Mouse (Mus musculus): ENCODE measurements around the gene Fam171a2. TPM values are rescaled to one million over a fixed set of nuclear protein-coding genes. Genes with fewer than 3 reads are reported as not detected.

Fam171a2 gene
- polyA plus RNA-seq, 1 experiment from 2014 or later: 18.4 TPM

DNA sequence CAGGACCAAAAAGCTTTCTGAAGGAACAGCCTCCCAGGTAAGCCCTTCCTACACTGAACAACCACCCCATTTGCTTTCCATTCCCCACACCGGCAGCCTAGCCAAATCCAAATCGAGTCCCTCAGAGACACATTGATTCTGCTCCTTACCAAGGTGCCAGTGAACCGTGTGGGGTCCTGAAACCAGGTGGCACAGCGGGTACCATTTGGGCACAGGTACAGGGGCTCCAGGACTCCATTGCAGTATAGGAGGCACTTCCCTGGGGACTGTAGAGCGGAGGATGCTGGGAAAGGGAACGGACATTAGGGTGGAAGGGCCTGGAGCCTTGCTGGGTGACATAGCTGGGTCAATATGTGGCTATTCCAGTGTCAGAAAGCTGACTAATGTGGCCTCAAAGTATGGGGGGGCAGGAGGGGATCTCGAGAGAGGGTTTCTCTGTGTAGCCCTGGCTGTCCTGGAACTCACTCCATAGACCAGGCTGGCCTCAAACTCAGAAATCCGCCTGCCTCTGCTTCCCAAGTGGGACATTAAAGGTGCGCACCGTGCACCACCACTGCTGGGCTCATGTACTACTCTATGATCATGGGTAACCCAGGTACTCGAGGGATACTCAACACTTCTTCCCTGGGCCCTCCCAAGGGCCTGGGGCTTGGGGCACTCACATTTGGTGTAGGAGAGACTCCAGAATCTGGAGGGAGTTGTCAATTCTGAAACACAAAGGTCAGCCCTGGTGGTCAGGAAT, 41.8 kb downstream of the Fam171a2 start:
- WGBS: 89% methylated on average over 11 of the region's 11 CpGs
- Histone ChIP-seq H3K4me3 (replicated peaks) (peak overlapping the region; percentile 81), H3K27ac (no peak overlapping the region), H3K9ac (replicated peaks) (peak overlapping the region; percentile 90), H3K4me2 (replicated peaks) (peak overlapping the region; percentile 89), H3K27me3 (peaks cover 3% of the 10 kb centered on the region; the same call in 1 of the 2 replicates), H3K4me1 (replicated peaks) (peaks cover 44% of the 10 kb centered on the region), H3K9me3 (no peaks in the 10 kb centered on the region), H3K36me3 (peaks cover 42% of the 10 kb centered on the region)
- no peak for ATAC-seq

DNA sequence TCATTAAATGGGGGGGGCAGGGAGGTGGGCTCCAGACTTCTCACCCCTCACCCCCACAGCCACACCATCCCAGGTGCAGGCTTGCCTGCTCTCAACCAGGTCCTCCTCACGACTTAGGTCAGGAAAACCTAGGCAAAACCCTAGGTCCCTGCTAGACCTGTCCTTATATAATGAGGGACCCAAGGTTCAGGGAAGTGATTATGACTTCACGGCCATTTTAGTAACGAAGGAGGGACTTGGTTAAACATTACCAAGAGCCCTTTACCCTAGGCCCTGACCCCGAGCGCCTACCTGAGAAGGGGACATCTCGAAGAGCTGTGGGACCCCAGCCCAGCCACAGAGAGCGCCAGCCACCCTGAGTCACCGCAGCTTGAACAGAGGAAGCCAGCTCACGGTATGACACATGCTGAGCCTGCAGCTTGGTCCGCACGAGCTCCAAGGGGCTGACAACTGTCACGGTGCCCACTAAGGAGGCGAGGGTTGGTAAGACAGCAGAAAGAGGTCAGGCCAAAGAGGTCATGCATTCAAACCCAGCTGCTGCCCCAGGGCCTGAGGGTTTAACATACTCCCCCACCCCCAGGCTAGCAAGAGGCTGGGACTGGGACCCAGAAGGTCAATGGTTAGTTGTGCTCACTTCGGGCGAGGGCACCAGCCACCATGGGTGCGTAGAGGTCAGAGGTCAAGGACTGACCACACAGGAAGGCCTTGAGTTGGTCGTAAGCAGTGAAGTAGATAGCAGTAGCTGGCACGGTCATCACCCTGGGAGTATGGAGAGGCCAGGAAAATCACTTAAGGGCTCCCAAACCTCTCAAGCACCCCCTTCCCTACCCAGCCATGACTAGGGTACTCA, 43.1 kb downstream of the Fam171a2 start:
- Histone ChIP-seq H3K9ac (replicated peaks) (peak overlapping the region; percentile 21), H3K27me3 (peaks cover 15% of the 10 kb centered on the region), H3K36me3 (peaks cover 55% of the 10 kb centered on the region), H3K4me2 (replicated peaks) (peak overlapping the region; percentile 16; the same call in 1 of the 2 replicates), H3K4me1 (replicated peaks) (peaks cover 56% of the 10 kb centered on the region), H3K27ac (no peak overlapping the region), H3K9me3 (no peaks in the 10 kb centered on the region), H3K4me3 (replicated peaks) (no peak overlapping the region)
- no peak for ATAC-seq
- 84% methylated on average over 18 of the region's 18 CpGs for WGBS

- Histone ChIP-seq H3K9ac (replicated peaks) (no peak overlapping the region), H3K36me3 (peaks cover 61% of the 10 kb centered on the region), H3K27ac (no peak overlapping the region), H3K27me3 (peaks cover 21% of the 10 kb centered on the region), H3K4me1 (replicated peaks) (peaks cover 63% of the 10 kb centered on the region), H3K4me2 (replicated peaks) (no peak overlapping the region), H3K9me3 (no peaks in the 10 kb centered on the region), H3K4me3 (replicated peaks) (no peak overlapping the region)
- WGBS: 96% methylated on average over 11 of the region's 11 CpGs
- ATAC-seq: no peak
Observed at GRCm38 (mm10) chr11:102403657-102404056, 43.8 kb downstream of the Fam171a2 start.

GRCm38 (mm10) chr11:102401898-102402500, 45.5 kb downstream of the Fam171a2 start:
- Histone ChIP-seq H3K9me3 (no peaks in the 10 kb centered on the region), H3K4me3 (replicated peaks) (no peak overlapping the region), H3K36me3 (peaks cover 69% of the 10 kb centered on the region), H3K4me2 (replicated peaks) (no peak overlapping the region), H3K4me1 (replicated peaks) (peaks cover 71% of the 10 kb centered on the region), H3K27me3 (peaks cover 30% of the 10 kb centered on the region), H3K9ac (replicated peaks) (no peak overlapping the region), H3K27ac (peak overlapping the region; percentile 35; the same call in 1 of the 2 replicates)
- peak; percentile 9; the same call in 1 of the 2 replicates for ATAC-seq
- 50% methylated on average over 12 of the region's 12 CpGs for WGBS

DNA sequence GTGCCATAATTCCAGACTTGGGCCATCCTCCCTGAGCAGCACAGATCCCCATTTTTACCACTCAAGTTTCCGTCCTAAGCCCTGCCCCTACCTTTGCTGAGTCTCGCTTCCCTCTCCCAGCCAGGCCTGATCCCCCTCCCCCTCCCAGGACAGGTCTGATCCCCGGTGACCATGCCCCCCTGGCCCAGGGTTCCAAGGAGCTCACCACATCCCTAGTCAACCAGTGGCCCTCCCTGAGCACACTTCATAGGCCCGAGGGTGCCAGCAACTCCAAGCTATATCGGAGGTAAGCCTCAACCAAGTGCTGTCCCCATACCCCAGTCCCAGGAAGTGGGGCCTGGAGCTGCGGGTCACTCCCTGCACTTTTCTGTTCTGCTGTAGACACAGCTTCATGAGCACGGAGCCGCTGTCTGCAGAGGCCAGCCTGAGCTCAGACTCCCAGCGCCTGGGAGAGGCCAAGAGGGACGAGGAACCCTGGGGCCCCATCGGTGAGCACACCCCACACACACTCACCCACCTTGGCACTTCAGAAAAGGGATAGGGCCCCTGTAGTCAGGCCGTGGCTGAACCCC, 46.9 kb downstream of the Fam171a2 start:
- 37% methylated on average over 12 of the region's 12 CpGs for WGBS
- H3K4me3 ChIP-seq (replicated peaks): no peak overlapping the region
- H3K9ac ChIP-seq (replicated peaks): no peak overlapping the region
- ATAC-seq: no peak
- no peak overlapping the region for H3K4me2 ChIP-seq (replicated peaks)
- H3K9me3 ChIP-seq: no peaks in the 10 kb centered on the region
- no peak overlapping the region for H3K27ac ChIP-seq
- H3K36me3 ChIP-seq: peaks cover 69% of the 10 kb centered on the region
- peaks cover 30% of the 10 kb centered on the region for H3K27me3 ChIP-seq
- H3K4me1 ChIP-seq (replicated peaks): peaks cover 71% of the 10 kb centered on the region

- 3% methylated on average over 32 of the region's 34 CpGs for WGBS
- peaks cover 72% of the 10 kb centered on the region for H3K4me1 ChIP-seq (replicated peaks)
- H3K4me2 ChIP-seq (replicated peaks): 0 out of 2 replicates have a peak overlapping the region, but pooled peaks have one; percentile 18
- ATAC-seq: no peak
- no peak overlapping the region for H3K27ac ChIP-seq
- H3K9me3 ChIP-seq: no peaks in the 10 kb centered on the region
- peaks cover 30% of the 10 kb centered on the region for H3K27me3 ChIP-seq
- peak overlapping the region; percentile 18; the same call in 1 of the 2 replicates for H3K4me3 ChIP-seq (replicated peaks)
- H3K9ac ChIP-seq (replicated peaks): peak overlapping the region; percentile 47; the same call in 1 of the 2 replicates
- H3K36me3 ChIP-seq: peaks cover 67% of the 10 kb centered on the region
Observed at GRCm38 (mm10) chr11:102399610-102400072, 47.8 kb downstream of the Fam171a2 start.

DNA sequence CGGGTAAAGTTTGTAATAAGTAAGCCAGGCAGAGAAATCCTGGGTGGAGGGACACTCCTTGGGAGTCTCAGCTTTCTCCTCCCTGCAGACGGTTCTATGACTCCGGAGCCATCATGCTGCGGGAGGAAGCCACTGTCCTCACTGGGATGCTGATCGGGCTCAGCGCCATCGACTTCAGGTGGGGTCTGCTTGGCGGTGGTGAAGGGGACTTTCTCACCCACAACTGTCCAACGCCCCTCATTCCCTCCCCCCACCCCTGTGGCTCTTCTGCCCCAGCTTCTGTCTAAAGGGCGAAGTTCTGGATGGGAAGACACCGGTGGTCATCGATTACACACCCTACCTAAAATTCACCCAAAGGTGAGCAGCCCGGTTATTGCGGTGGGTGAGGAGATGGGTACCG, 48.4 kb downstream of the Fam171a2 start:
- H3K27ac ChIP-seq: no peak overlapping the region
- no peak overlapping the region for H3K4me3 ChIP-seq (replicated peaks)
- 23% methylated on average over 15 of the region's 15 CpGs for WGBS
- H3K4me1 ChIP-seq (replicated peaks): peaks cover 73% of the 10 kb centered on the region
- H3K27me3 ChIP-seq: peaks cover 30% of the 10 kb centered on the region
- no peak for ATAC-seq
- H3K36me3 ChIP-seq: peaks cover 61% of the 10 kb centered on the region
- H3K4me2 ChIP-seq (replicated peaks): 0 out of 2 replicates have a peak overlapping the region, but pooled peaks have one; percentile 18
- peak overlapping the region; percentile 47; the same call in 1 of the 2 replicates for H3K9ac ChIP-seq (replicated peaks)
- H3K9me3 ChIP-seq: no peaks in the 10 kb centered on the region

DNA sequence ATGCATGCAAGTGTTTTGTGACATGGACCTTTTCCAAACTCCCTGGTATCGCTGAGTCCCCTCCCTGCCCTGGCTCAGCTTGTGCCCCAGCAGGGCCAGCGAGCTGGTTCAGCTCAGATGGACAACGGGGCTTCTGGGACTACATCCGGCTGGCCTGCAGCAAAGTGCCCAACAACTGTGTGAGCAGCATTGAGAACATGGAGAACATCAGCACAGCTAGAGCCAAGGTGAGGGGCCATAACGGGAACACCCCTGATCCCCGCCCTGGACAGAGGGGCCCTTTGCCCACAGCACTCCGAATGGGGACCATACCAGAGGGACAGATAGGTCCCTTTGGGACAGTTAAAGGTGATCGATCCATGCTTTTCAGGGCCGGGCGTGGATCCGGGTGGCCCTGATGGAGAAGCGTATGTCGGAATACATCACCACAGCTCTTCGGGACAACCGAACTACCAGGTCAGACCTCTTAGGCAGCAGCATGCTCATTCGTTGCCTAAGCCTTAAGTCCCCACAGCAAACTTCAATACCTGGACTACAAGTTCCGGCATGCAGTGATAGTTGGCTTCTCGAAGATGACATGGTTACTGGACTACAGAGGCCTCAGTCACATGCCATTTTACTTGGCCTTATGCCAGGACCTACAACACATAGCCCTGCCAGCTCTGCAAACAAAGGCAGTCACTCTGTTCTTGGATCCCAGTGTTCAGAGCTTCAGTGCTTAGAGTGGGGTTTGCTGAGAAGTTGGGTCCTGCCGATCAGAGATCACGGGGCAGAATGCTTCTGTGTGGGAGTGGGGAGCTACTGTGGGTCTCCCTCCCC, 49.3 kb downstream of the Fam171a2 start:
- H3K4me3 ChIP-seq (replicated peaks): no peak overlapping the region
- no peak overlapping the region for H3K27ac ChIP-seq
- no peak for ATAC-seq
- no peak overlapping the region for H3K4me2 ChIP-seq (replicated peaks)
- peaks cover 53% of the 10 kb centered on the region for H3K36me3 ChIP-seq
- no peaks in the 10 kb centered on the region for H3K9me3 ChIP-seq
- H3K4me1 ChIP-seq (replicated peaks): peaks cover 78% of the 10 kb centered on the region
- H3K9ac ChIP-seq (replicated peaks): 0 out of 2 replicates have a peak overlapping the region, but pooled peaks have one; percentile 16
- WGBS: 77% methylated on average over 20 of the region's 20 CpGs
- H3K27me3 ChIP-seq: peaks cover 30% of the 10 kb centered on the region

- Histone ChIP-seq H3K36me3 (peaks cover 37% of the 10 kb centered on the region), H3K9me3 (no peaks in the 10 kb centered on the region), H3K9ac (replicated peaks) (peak overlapping the region; percentile 95), H3K27ac (peak overlapping the region; percentile 97), H3K4me3 (replicated peaks) (peak overlapping the region; percentile 89), H3K4me2 (replicated peaks) (peak overlapping the region; percentile 96), H3K4me1 (replicated peaks) (peaks cover 81% of the 10 kb centered on the region), H3K27me3 (peaks cover 30% of the 10 kb centered on the region)
- ATAC-seq: no peak
- 65% methylated on average over 7 of the region's 7 CpGs for WGBS
Observed at GRCm38 (mm10) chr11:102396671-102397141, 50.8 kb downstream of the Fam171a2 start.

GRCm38 (mm10) chr11:102396263-102396662, 51.2 kb downstream of the Fam171a2 start:
- ATAC-seq: no peak
- WGBS: 62% methylated on average over 6 of the region's 6 CpGs
- peaks cover 33% of the 10 kb centered on the region for H3K36me3 ChIP-seq
- H3K4me3 ChIP-seq (replicated peaks): peak overlapping the region; percentile 89
- peaks cover 78% of the 10 kb centered on the region for H3K4me1 ChIP-seq (replicated peaks)
- peak overlapping the region; percentile 96 for H3K4me2 ChIP-seq (replicated peaks)
- peaks cover 30% of the 10 kb centered on the region for H3K27me3 ChIP-seq
- peak overlapping the region; percentile 95 for H3K9ac ChIP-seq (replicated peaks)
- H3K9me3 ChIP-seq: no peaks in the 10 kb centered on the region
- H3K27ac ChIP-seq: peak overlapping the region; percentile 97
